Mouse (Mus musculus) hindbrain, embryonic 14.5 days (tissue): ENCODE data around the gene Ceacam15. TPM values are rescaled to one million over a fixed set of nuclear protein-coding genes. Genes with fewer than 3 reads are reported as not detected.

Experiments
- polyA plus RNA-seq: library from polyadenylated mRNA; unstranded; fragments of >200 nt; fragmentation: Nextera tagmentation; extraction: Ambion mirVana; gene quantifications from 2 replicates; pipeline ENCODE4 v1.2.1, GENCODE M21; 2014

Ceacam15 gene
- polyA plus RNA-seq, 1 experiment from 2014 or later = not detected

Other genes starting within 250 kb of the Ceacam15 start
- 64.3 and 75.4 TPM in 2 replicates for gene Tmem160, start 222.9 kb downstream of the Ceacam15 start, polyA plus RNA-seq
- 2.2 and 4.4 TPM in 2 replicates for gene Npas1, start 198.0 kb downstream of the Ceacam15 start, polyA plus RNA-seq
- gene Arhgap35, start 60.7 kb downstream of the Ceacam15 start, polyA plus RNA-seq = 39.7 and 41.6 TPM in 2 replicates
- gene Ceacam9, start 46.2 kb upstream of the Ceacam15 start, polyA plus RNA-seq = 0.34 TPM in 1 of 2 replicates, not detected in the other
- gene Ap2s1, start 62.7 kb upstream of the Ceacam15 start, polyA plus RNA-seq = 446 and 463 TPM in 2 replicates
- 5.9 and 6.8 TPM in 2 replicates for gene Slc1a5, start 105.6 kb upstream of the Ceacam15 start, polyA plus RNA-seq
- gene Strn4, start 140.2 kb upstream of the Ceacam15 start, polyA plus RNA-seq = 174 and 197 TPM in 2 replicates
- 44.7 and 48.5 TPM in 2 replicates for gene Fkrp, start 141.0 kb upstream of the Ceacam15 start, polyA plus RNA-seq
- gene Prkd2, start 167.2 kb upstream of the Ceacam15 start, polyA plus RNA-seq = 5.6 and 5.8 TPM in 2 replicates
- gene Dact3, start 199.6 kb upstream of the Ceacam15 start, polyA plus RNA-seq = 5.8 and 6.6 TPM in 2 replicates
- gene Gng8, start 216.1 kb upstream of the Ceacam15 start, polyA plus RNA-seq = 0.78 and 2.5 TPM in 2 replicates
- 0.26 TPM in 1 of 2 replicates, not detected in the other for gene Ptgir, start 230.8 kb upstream of the Ceacam15 start, polyA plus RNA-seq
- 510 and 527 TPM in 2 replicates for gene Calm3, start 248.4 kb upstream of the Ceacam15 start, polyA plus RNA-seq